Mouse (Mus musculus): Measurements from ENCODE around the gene Anks1. TPM values are rescaled to one million over a fixed set of nuclear protein-coding genes. Genes with fewer than 3 reads are reported as not detected.

Gene Anks1
- polyA plus RNA-seq, 1 experiment from 2014 or later: 54.6 TPM

DNA sequence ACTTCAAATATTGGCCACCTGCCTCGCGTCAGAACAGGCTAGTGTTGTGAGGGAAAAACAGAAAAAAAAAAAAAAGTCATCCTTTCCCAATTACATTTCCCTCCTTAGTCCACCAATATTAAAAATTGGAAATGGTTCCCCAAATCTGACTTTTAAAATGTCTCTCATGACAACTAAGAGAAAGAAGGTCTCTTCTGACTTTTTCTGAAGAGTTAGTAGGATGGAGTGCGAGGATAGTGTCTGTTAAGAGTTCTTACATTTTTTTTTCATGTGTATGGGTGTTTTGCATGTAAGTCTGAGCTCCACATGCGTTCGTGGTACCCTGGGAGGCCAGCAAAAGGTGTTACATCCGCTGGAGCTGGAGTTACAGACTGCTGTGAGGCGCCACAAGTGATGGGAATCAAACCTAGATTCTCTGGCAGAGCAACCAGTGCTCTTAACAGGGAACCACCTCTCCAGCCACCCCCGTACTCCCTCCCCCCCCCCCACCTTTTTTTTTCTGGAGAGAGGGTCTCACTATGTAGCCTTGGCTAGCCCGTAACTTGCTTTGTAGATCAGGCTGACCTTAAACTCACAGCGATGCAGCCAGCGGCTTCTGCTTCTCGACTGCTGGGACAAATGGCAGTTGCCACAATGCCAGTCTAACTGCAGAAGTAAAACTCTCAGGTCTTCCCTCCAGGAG, 759 bp upstream of the Anks1 start:
- Histone ChIP-seq H3K27ac (replicated peaks) (peak overlapping the region; percentile 90), H3K27me3 (no peaks in the 10 kb centered on the region), H3K9me3 (no peaks in the 10 kb centered on the region), H3K36me3 (peaks cover 10% of the 10 kb centered on the region; the same call in 1 of the 2 replicates), H3K9ac (peak overlapping the region; percentile 80), H3K4me3 (peak overlapping the region; percentile 88), H3K4me1 (replicated peaks) (peaks cover 46% of the 10 kb centered on the region), H3K4me2 (peak overlapping the region; percentile 94)
- no peak; the same call in 1 of the 2 replicates for ATAC-seq (ENCODE audit: low FRiP score, low read depth)
- 1% methylated on average over 12 of the region's 12 CpGs for WGBS

GRCm38 (mm10) chr17:27909622-27910500, 755 bp downstream of the Anks1 start, which contains the start of gene Taf11:
Gene Taf11 (minus strand): TSS chr17:27909844.
- Histone ChIP-seq H3K4me1 (replicated peaks) (peaks cover 46% of the 10 kb centered on the region), H3K36me3 (peaks cover 2% of the 10 kb centered on the region; the same call in 1 of the 2 replicates), H3K4me2 (peak within 1 kb of the TSS; percentile 94), H3K27ac (replicated peaks) (peak within 1 kb of the TSS; percentile 90), H3K4me3 (peak within 1 kb of the TSS; percentile 88), H3K9ac (peak within 1 kb of the TSS; percentile 80), H3K9me3 (no peaks in the 10 kb centered on the region), H3K27me3 (no peaks in the 10 kb centered on the region)
- WGBS: 2% methylated on average over 50 of the region's 53 CpGs
- ATAC-seq (ENCODE audit: low FRiP score, low read depth): peak; percentile 32; the same call in 1 of the 2 replicates

DNA sequence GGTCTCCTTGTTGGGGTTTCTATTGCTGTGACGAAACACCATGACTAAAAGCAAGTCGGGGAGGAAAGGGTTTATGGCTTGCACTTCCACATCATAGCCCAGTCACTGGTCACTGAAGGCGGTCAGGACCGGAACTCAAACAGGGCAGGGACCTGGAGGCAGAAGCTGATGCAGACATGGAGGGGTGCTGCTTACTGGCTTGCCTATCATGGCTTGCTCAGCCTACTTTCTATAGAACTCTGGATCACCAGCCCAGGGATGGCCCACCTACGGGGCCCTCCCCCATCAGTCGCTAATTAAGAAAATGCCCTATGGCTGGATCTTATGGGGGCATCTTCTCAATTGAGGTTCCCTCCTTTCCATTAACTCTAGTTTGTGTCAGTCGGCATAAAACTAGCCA, 2.3 kb downstream of the Anks1 start:
- 92% methylated on average over 7 of the region's 7 CpGs for WGBS
- Histone ChIP-seq H3K4me1 (replicated peaks) (peaks cover 38% of the 10 kb centered on the region), H3K9ac (no peak overlapping the region), H3K4me2 (no peak overlapping the region), H3K27me3 (no peaks in the 10 kb centered on the region), H3K4me3 (no peak overlapping the region), H3K27ac (replicated peaks) (no peak overlapping the region), H3K36me3 (no peaks in the 10 kb centered on the region), H3K9me3 (no peaks in the 10 kb centered on the region)
- ATAC-seq (ENCODE audit: low FRiP score, low read depth): no peak

- H3K4me2 ChIP-seq: no peak overlapping the region
- H3K9ac ChIP-seq: no peak overlapping the region
- H3K9me3 ChIP-seq: no peaks in the 10 kb centered on the region
- peaks cover 21% of the 10 kb centered on the region for H3K4me1 ChIP-seq (replicated peaks)
- H3K36me3 ChIP-seq: no peaks in the 10 kb centered on the region
- ATAC-seq (ENCODE audit: low FRiP score, low read depth): no peak
- 95% methylated on average over 4 of the region's 4 CpGs for WGBS
- H3K27ac ChIP-seq (replicated peaks): no peak overlapping the region
- no peak overlapping the region for H3K4me3 ChIP-seq
- no peaks in the 10 kb centered on the region for H3K27me3 ChIP-seq
Observed at GRCm38 (mm10) chr17:27914742-27915141, 5.6 kb downstream of the Anks1 start.

GRCm38 (mm10) chr17:27916366-27916765, 7.3 kb downstream of the Anks1 start:
- Histone ChIP-seq H3K9ac (no peak overlapping the region), H3K27ac (replicated peaks) (no peak overlapping the region), H3K9me3 (no peaks in the 10 kb centered on the region), H3K4me3 (no peak overlapping the region), H3K4me1 (replicated peaks) (peaks cover 13% of the 10 kb centered on the region), H3K27me3 (no peaks in the 10 kb centered on the region), H3K4me2 (no peak overlapping the region), H3K36me3 (no peaks in the 10 kb centered on the region)
- no peak for ATAC-seq (ENCODE audit: low FRiP score, low read depth)
- 91% methylated on average over 4 of the region's 4 CpGs for WGBS

- 69% methylated on average over 4 of the region's 4 CpGs for WGBS
- no peaks in the 10 kb centered on the region for H3K9me3 ChIP-seq
- H3K9ac ChIP-seq: no peak overlapping the region
- H3K36me3 ChIP-seq: no peaks in the 10 kb centered on the region
- H3K27me3 ChIP-seq: no peaks in the 10 kb centered on the region
- peaks cover 23% of the 10 kb centered on the region for H3K4me1 ChIP-seq (replicated peaks)
- no peak overlapping the region for H3K4me3 ChIP-seq
- no peak for ATAC-seq (ENCODE audit: low FRiP score, low read depth)
- H3K4me2 ChIP-seq: no peak overlapping the region
- no peak overlapping the region for H3K27ac ChIP-seq (replicated peaks)
Observed at GRCm38 (mm10) chr17:27920676-27921075, 11.6 kb downstream of the Anks1 start.

DNA sequence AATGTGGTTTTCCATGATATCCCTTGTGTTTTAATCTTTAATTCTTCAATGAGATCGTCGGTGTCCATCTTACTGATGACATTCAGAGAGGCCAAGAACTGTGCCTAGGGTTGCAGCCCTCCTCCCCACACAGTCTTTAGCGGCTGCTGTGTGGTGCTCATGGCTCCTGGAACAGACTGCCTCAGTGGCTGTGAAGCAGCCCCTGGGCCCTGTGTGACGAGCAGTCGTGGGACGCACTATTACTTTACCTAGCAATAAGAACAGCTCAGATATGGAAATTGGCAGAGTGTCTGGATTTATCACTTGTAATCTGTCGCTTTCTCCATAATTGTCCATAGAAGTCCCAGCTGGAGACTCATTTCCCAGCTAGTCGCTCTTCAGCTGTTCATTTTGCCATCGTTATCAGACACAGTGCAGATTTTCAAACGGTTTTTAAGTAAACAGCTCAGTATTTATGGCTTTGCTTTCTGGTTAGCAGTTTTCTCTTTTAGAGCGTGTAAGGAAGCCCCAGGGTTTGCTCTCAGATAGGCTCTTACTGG, 13.1 kb downstream of the Anks1 start:
- H3K4me1 ChIP-seq (replicated peaks): peaks cover 23% of the 10 kb centered on the region
- ATAC-seq (ENCODE audit: low FRiP score, low read depth): no peak
- 64% methylated on average over 11 of the region's 11 CpGs for WGBS
- no peak overlapping the region for H3K4me3 ChIP-seq
- H3K4me2 ChIP-seq: no peak overlapping the region
- no peak overlapping the region for H3K9ac ChIP-seq
- H3K36me3 ChIP-seq: no peaks in the 10 kb centered on the region
- no peaks in the 10 kb centered on the region for H3K9me3 ChIP-seq
- H3K27me3 ChIP-seq: no peaks in the 10 kb centered on the region
- 0 out of 2 replicates have a peak overlapping the region, but pooled peaks have one; percentile 17 for H3K27ac ChIP-seq (replicated peaks)

DNA sequence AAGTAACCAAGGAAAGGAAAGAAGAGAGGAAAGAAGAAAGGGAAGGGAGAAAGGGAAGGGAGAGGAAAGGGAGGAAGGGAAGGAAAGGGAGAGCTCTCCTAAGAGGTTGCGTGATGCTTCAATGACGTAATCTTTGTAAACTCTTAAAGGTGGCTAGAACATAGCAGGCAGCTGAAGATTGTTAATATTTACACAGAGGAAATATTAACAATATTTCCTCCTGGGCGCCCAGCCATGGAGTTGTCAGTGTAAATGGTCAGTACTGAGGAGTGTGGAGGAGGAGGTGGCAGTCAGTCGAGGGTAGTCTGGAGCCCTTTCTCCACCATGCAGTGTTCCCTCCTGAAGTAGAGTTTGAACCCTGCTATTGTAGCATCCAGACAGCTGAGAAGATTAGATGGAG, 15.9 kb downstream of the Anks1 start:
- no peak overlapping the region for H3K4me3 ChIP-seq
- H3K9me3 ChIP-seq: no peaks in the 10 kb centered on the region
- H3K27ac ChIP-seq (replicated peaks): no peak overlapping the region
- H3K4me2 ChIP-seq: no peak overlapping the region
- peaks cover 23% of the 10 kb centered on the region for H3K4me1 ChIP-seq (replicated peaks)
- H3K9ac ChIP-seq: no peak overlapping the region
- 83% methylated on average over 4 of the region's 4 CpGs for WGBS
- H3K27me3 ChIP-seq: no peaks in the 10 kb centered on the region
- no peaks in the 10 kb centered on the region for H3K36me3 ChIP-seq
- ATAC-seq (ENCODE audit: low FRiP score, low read depth): no peak

DNA sequence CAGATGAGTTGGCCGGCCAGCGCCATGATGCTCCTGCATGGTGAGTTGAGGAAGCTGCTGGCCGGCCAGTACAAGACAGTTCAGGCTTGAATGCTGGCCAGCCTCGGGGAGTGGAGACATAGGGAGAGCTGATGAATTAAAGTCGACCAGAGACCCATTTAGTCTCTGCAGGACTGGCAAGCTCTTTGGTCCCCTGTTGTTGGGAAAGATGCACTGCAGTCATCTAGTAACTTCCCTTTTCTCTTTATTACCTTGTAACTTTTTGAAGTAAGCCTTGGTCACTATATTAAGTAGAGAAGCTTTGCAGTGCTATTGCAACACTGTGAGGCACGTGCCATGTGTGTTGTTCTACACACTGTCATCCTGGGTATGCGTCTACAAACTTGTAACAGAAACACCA, 16.4 kb downstream of the Anks1 start:
- 76% methylated on average over 7 of the region's 7 CpGs for WGBS
- Histone ChIP-seq H3K4me2 (no peak overlapping the region), H3K27ac (replicated peaks) (no peak overlapping the region), H3K36me3 (no peaks in the 10 kb centered on the region), H3K9me3 (no peaks in the 10 kb centered on the region), H3K9ac (no peak overlapping the region), H3K4me3 (no peak overlapping the region), H3K4me1 (replicated peaks) (peaks cover 21% of the 10 kb centered on the region), H3K27me3 (no peaks in the 10 kb centered on the region)
- no peak for ATAC-seq (ENCODE audit: low FRiP score, low read depth)

DNA sequence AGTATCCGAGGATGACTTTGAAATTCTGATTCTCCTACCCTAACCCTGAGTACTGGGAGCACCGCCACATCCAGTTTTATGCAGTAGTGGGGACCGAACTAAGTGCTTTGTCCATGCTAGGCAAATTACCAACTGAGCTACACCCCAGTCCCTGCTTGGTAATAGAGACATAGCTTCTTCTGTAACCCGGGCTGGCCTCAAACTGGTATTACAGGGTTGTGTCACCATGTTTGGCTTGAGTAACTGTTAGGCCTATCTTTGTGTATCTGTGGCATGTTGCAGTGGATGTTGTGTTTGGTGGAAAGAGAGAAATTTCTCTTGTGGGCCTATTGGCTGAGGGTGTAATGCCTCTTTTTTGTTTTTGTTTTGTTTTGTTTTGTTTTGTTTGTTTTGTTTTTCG, 21.2 kb downstream of the Anks1 start:
- Histone ChIP-seq H3K4me1 (replicated peaks) (no peaks in the 10 kb centered on the region), H3K27ac (replicated peaks) (no peak overlapping the region), H3K36me3 (no peaks in the 10 kb centered on the region), H3K27me3 (no peaks in the 10 kb centered on the region), H3K4me3 (no peak overlapping the region), H3K4me2 (no peak overlapping the region), H3K9ac (no peak overlapping the region), H3K9me3 (no peaks in the 10 kb centered on the region)
- ATAC-seq (ENCODE audit: low FRiP score, low read depth): no peak
- WGBS: 94% methylated on average over 5 of the region's 5 CpGs

- no peak overlapping the region for H3K9ac ChIP-seq
- 88% methylated on average over 4 of the region's 4 CpGs for WGBS
Observed at GRCm38 (mm10) chr17:27931826-27932225, 22.7 kb downstream of the Anks1 start.

More at GRCm38 (mm10) chr17:27931826-27932225, 22.7 kb downstream of the Anks1 start:
- H3K27me3 ChIP-seq: no peaks in the 10 kb centered on the region
- no peaks in the 10 kb centered on the region for H3K4me1 ChIP-seq (replicated peaks)
- H3K27ac ChIP-seq (replicated peaks): no peak overlapping the region
- no peak overlapping the region for H3K4me3 ChIP-seq
- no peak for ATAC-seq (ENCODE audit: low FRiP score, low read depth)
- no peaks in the 10 kb centered on the region for H3K36me3 ChIP-seq
- H3K9me3 ChIP-seq: no peaks in the 10 kb centered on the region
- no peak overlapping the region for H3K4me2 ChIP-seq

Measured in hindbrain, embryonic 15.5 days (tissue).